Mouse (Mus musculus): Measurements from ENCODE around the gene Acvr1b. TPM values are rescaled to one million over a fixed set of nuclear protein-coding genes. Genes with fewer than 3 reads are reported as not detected.

Gene Acvr1b
- total and polyA plus RNA-seq, 3 experiments, result 5.2 to 10.1 (median 10.0) TPM

DNA sequence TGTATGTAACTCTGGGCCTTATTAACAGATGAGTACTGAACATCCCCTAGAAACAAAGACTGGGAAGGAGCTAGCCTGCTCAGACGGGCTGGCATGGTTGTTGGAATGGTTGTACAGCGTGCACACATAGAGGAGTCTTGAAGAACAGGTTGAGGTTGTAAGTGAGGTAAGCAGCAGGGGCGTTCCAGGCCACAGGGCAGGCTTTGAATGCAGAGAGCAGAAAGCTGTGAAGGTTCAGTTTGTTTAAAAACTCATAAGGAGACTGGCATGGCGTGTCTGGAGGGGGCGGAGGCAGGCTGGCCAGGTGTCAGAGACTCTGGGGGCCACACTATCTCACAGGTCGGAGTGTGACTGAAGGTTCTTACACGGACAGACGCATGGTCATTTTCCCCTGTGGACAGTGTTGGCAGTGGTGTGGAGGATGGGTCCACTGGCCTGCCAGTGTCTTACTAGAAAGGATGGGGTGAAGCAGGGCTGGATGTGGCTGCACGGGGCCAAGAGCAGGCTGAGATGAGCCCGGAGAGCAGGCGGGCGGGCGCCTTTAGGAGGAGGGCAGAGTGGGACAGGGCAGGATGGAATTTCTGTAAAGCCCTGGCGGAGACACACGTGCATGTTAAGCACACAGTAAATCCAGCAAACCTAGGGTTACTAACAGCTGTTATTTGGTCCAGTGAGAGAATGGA lies 23.8 kb downstream of the Acvr1b start:
- no peak for DNase-seq

DNA sequence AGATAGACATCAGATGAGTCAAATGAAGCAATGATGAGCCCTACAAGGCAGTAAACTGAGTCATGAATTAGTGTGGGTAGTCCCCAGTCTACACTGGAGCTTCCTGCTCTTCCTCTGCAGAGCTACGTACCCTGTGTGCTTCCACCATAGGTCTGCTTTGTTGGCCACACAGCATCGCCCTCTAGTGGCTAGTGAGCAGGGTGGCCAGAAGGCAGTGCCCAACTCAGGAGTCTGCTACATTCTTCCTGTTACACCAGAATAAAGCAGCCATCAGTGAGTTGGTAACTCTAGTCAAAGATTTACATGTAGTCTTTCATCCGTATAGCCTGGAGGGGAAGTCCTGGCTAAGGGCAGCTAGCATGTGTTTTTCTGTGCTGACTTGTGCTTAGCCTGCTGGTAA lies 24.4 kb downstream of the Acvr1b start:
- DNase-seq, result peak; percentile 75

DNA sequence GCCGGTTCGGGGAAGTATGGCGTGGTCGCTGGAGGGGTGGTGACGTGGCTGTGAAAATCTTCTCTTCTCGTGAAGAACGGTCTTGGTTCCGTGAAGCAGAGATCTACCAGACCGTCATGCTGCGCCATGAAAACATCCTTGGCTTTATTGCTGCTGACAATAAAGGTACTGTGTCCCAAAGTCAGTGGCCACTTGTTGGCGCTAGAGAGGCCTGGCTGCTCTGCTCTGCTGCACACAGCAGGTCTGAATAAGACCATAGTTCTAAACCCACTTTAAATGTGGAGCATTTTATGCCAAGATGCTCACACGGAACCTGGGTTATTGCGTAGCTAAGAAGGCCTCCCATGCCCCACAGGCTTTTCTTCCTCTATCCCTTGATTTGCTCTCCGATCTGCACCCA lies 25.0 kb downstream of the Acvr1b start:
- no peak for DNase-seq

DNA sequence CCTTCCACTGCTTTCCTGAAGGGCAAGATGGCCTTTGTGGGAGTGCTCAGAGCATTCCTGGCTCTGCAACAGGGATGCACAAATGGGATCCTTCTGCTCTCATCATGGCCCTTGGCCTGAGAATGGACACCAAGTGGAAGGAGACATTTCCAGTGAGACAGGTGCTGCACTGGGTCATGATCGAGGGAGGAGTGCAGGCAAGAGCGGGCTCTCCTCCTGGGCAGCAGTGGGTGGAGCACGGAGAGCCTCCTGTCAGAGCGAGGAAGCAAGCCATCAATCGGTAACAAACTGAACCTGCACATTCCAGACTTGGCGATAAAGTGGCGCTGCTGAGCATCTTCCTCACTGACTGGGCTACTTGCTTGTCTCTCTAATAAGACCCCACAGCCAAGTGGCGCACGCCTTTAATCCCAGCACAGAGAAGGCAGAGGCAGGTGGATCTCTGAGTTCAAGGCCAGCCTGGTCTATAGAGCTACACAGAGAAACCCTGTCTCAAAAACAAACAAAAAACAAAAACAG lies 27.0 kb downstream of the Acvr1b start:
- no peak for DNase-seq

DNA sequence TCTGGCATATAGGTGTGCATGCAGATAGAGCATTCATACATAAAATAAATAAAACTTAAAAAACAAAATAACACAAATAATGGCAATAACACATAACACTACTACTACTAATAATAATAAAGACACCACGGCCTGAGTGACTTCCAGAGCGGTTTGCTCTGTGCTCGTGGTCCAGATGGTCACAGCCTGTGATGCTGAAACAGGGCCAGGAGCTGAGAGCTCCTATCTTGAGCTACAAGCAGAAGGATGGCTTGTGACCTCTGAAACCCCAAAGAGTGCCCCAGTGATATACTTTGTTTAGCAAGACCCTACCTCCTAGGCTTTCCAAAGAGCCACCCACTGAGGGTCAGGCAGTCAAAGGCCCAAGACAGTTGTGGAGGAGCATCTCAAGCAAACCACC lies 27.5 kb downstream of the Acvr1b start:
- no peak for DNase-seq

DNA sequence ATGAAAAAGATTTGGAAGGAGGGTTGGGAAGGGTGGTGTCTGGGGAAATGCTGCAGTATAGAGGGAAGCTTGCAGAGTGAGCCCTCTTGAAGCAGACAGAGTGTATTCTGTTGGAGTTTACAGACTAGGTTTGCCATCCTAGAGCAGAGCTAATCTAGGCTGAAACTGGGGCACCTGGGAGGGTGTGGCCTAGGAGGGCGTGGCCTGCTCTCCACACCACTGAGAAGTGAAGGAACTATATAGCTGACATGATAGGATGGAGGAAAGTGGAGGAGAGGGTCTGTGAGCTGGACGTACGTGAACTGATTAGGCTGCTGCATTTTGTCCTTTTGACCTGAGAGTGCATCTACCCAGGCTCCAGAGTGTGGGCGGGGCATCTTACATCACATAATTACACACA lies 29.8 kb downstream of the Acvr1b start:
- DNase-seq, result no peak

DNA sequence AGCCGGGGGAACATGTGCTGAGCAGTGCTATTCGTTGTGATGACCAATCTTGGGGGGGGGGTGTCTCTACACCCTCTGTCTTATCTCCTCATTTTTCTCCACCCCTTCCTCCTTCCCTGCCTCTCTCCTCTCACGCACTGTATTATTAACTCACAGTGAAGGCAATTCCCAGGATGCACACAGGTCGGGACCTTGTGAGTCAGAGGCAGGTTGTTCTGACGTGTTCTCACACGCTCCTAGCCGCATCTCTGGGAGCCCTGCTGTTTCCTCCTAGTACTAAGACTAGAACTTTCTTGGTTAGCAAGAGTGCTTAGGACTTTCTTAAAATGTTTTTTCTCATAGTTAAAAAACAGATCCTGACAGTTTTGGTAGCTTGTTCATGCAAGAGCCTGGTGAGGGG lies 30.9 kb downstream of the Acvr1b start:
- no peak for DNase-seq

DNA sequence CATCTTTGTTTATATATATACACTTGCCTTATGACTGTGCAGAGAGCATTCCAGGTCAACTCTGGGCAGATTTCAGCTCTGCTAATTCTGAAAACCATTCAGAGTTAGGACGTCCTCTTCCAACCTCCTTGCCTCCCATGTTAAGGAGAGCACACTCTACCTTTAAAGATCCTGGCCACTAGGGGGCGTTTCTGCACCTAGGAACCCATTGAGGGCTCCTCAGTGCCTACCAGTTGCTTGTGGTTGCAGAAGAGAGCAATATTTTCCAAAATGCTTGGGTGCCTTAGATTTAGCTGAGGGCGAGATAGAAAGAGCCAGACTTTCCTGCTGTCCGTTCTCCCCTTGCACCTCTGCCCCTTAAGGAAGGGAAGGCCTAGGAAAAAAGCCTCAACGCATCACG lies 36.4 kb downstream of the Acvr1b start:
- DNase-seq, result peak; percentile 61

DNA sequence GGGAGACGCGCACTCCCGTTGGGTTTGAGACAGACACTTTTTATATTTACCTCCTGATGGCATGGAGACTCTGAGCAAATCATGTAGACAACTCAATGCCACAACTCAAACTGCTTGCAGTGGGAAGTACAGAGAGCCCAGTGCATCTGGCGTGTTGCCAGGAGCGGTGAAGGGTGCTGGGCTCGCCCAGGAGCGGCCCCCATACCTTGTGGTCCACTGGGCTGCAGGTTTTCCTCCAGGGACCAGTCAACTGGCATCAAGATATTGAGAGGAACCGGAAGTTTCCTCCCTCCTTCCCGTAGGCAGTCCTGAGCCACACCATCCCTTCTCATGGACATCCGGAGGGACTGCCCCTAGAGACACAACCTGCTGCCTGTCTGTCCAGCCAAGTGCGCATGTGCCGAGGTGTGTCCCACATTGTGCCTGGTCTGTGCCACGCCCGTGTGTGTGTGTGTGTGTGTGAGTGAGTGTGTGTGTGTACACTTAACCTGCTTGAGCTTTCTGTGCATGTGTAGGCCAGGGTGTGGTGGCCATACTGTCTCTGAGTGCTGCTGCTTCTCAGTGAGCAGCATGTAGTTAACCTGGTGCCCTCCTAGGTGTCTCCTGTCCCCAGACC lies 37.2 kb downstream of the Acvr1b start:
- DNase-seq, result peak; percentile 22

DNA sequence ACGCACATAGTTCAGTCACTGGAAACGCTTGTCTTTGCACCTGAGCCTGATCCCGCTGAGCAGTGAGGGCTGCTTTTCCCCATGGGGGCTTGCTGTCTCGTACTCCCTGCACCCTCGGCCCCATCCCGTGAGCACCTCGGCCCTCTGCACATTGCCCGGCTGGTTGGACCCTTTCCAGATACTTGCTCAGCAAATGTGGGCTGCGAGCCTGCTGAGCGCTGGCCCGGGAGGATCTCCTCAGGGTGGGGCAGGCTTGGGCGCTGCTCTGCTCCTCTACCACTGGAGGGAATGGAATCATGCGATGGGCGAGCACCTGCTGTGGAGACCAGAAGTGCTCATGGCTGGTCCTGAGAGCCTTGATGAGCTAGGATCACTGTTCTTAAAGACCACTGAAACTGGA lies 38.6 kb downstream of the Acvr1b start:
- no peak for DNase-seq

DNA sequence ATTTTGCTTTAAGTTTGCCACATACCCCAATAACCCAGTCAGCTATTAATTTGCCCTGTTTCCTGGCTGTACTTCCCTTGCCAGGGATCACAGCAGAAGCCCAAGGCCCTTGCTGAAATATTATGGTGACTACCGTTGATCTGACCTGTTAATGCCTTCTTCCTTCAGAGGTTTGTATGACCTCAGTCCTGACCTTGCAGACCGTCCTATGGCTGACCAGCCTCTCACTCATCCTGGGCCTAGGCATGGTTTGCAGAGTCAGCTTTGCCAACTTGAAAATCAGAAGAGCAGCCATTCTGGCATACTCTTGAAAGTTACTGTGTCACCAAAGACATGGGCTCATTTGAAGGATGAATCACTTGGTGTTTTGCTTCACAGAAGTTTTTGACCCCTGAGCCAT lies 41.3 kb downstream of the Acvr1b start:
- DNase-seq, result peak; percentile 70

DNA sequence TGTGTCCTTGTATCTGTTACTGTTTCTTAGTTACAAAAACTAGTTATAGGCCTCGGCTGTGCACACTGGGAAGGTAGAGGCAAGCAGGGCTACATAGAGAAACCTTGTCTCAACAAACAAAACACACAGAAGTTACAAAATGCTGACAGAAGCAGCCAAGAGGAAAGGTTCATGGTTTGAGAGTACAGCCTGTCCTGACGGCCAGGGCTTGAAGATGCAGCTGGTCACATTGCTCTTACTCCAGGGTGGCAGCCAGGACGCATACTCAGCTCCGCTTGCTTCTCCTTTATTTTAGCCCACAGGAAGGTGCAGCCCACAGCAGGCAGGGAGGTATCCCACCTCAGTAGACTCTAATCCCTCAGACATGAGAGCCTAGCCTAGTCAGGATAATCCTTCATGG lies 42.2 kb downstream of the Acvr1b start:
- DNase-seq, result no peak

DNA sequence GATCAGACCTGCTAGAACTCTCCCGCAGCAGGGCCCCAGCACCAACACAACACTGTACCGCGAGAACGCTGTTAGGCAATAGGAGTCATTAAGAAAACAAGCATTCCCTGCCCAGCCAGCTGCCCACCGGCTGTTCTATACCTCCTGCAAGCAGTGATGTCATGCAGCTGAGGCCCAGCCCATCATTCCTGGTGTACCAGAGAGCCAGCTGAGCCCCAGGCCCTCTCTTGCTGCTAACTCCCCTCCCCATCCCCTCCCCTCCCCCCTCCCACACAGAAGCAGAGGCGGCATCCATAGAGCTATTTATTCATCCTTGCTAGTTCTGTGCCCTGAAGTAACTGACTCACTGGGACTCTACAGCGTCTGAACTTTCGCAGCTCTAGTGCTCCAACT lies 47.0 kb downstream of the Acvr1b start:
- no peak for DNase-seq

DNA sequence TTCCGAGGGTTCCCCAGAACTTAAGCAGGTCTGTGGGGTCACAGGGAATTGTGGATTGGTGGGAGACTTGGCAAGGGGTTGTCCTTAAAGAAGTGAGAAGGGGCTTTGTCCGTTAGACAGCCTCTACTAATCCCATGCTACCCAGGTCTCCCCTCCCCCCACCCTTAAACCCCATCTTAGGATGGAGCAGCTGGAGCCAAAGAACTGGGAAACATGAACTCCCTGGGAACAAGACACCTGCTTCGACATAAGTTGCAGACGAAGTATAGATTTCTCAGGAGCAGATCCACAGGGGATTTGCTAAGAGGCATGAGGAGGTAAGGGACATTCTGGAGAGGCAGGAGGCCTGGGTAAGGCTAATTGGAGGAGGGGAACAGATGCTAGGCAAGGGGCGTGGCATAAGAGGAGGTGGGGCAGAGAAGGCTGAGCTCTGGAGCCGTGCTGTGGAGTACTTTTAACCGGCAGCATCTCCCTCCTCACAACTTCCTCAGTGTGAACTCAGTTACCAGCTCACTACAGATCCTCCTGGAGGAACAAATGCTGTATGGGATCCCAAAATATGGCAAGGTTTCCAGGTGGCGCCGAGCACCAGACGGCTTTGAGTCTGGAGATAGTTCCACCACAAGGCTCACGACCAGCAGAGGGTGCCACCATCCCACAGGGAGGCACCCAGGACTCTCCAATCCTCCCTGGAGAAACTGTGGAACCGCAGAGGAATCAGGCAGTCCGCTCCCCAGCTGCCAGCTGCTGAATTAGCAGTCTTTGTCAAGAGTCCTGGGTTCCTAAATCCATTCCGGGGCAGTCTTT lies 47.6 kb downstream of the Acvr1b start:
- DNase-seq, result peak; percentile 91

DNA sequence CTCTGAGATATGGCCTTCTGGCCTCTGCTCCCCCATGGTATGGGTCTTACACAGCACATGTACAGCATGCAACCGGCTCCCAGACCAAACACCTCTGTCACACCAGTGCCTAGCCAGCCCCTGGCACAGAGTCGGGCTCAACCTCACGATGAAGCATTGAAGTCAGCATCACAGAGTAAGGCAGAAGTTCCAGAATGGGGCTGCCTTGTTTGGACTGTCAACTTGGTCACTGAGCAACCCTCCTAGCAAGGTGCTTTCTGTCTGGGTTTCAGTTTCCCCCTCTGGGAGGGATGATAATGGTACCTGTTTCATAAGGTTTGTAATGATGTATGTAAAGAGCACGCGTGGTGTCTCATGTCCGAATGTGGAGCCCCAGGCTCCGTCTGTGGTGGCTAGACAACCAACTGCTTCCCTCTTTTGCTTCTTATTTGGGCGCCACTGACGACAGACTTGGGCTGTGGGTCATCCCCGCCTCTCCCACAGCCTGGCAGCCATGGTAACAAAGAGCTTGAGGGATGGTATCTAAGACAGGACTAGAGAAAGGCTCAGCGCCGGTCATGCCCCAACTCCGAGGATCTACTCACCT lies 49.1 kb downstream of the Acvr1b start:
- DNase-seq, result no peak

DNA sequence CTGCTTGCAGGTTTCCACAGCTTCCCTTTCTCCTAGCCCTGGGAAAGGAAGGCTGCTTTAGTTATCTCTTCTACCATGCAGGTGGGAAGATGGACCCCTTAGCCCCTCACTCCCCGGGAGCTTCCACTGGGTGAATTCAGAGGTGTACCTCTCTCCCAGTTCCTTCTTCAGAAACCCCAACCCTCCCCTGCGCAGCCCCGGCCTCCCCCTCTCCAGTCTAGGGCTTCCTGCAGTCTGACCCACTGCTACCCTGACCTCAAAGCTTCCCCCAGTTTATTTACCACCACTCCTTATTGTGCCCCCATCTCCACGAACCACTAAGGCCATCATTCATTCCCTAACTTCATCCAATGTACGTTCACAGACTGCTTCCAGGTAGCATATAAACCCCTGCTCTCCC lies 49.7 kb downstream of the Acvr1b start:
- no peak for DNase-seq

DNA sequence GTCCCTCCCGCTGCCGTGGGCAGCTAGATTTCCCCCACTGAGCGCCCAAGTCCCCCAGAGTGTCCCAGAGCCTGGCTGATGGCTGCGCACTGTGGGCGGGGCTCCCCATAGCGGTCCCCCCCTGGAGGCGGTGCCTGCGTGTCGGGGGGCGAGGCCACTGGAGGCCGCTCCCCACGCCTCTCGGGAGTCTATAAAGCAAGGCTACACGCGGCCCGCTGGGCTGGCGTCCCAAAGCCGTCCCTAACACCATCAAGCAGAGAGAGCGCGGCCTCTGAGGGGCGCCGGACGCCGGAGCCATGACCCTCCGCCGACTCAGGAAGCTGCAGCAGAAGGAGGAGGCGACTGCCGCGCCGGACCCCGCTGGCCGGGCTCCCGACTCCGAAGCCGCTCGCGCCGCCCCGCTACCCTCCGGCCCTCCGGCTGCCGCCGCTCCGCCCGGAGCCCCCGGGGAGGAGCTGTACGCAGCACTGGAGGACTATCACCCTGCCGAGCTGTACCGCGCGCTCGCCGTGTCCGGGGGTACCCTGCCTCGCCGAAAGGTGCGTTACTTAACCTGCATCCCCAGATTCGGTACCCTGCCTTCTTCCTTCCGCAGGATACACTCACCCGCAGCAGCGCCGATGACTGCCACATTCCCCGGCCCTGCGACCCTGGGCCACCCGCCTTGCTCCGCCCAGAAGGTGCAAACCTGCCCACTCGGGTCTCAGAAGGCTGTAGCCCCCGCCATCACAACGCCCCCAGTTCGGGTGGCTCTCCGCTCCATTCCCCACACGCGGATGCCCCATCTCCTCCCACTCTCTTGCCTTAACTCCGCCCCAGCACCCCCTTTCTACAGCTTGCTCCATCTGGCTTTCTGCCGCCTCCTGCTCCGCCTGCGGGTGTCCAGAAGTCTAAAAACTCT lies 50.4 kb downstream of the Acvr1b start, which contains the start of gene Grasp:
TSS of gene Grasp (plus strand) at position 183 of the 901 bp plus-strand sequence.
- DNase-seq, result peak; percentile 96

DNA sequence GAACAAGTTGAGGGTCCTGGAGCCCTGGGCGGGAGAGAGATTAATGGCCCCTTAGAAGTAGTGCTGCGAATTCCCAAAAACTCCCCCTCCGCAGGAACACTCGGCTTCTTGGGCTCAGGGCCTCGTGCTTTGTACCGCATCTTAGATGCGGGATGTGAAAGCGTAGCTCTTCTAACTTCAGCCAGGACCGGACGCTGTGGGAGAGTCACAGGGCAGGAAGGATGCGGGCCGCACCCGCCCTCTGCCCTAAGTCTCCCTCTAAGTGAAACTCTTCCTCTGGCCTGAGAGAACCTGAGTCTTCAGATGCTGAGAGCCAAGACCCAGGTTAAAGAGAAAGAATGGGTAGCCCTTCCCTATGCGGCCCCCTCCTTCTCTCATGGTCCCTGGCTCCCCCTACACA lies 51.1 kb downstream of the Acvr1b start:
- DNase-seq, result peak; percentile 36

DNA sequence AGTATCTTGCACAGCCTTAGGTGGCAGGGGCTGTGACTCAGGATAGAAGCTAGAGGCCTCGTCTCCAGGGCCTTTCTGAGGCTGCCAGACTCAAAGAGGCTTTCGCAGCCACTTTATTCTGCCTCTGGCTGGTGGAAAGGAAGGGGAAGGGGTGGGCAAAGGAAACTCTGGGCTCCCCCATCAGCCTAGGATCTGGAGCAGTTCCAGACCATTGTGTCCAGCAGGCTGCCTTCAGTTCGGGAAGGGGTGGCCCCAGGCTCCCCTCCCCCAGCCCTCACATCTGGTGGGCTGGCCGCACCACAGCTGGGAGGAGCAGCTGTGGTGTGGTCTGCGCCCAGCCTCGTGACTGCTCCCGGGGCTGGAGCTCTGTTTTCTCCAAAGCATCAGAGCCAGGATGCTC lies 54.1 kb downstream of the Acvr1b start:
- peak; percentile 72 for DNase-seq

DNA sequence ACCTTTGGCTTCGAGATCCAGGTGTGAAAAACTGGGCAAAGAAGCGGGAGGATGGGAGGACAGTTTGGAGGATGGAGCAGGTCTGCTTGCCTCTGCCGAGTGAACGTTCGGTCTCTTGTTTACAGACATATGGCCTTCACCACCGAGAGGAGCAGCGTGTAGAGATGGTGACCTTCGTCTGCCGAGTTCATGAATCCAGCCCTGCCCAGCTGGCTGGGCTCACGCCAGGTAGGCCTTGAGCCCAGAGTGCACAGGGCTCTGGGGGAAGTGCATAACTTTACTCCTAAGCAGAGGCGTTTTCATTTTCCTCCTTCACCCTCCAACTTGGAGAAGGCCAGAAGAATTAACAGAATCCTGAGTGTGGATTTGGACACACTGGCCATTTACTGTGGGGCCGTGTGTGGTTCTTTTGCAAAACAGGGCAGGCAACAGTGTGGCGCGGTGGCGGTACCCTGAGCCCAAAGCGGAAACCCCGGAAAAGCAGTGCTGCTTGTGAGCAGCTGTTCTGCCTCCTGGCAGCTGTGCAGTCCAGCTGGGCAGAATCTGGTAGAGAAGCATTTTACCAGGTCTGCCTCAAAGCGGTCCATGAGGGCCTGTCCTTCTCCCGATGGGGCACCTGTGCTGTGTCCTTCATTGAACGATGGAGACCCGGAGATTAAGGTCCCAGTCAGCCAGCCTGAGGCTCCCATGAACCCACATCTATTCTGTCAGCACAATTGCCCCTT lies 55.2 kb downstream of the Acvr1b start:
- DNase-seq, result peak; percentile 86

DNA sequence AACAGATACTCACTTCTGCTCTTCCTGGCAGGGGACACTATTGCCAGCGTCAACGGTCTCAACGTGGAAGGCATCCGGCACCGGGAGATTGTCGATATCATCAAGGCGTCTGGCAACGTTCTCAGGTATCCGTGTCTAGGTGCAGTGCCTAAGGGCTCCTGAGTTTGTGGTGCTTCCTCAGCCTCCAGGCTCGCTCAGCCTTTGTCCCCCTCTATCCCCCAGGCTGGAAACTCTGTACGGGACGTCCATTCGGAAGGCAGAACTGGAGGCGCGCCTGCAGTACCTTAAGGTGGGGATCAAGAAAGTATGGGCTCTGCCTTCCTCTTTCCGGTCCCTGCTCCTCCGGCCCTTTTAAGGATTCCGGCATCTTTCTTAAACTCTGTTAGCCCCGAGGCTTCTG lies 56.6 kb downstream of the Acvr1b start:
- DNase-seq, result peak; percentile 1
